Mouse (Mus musculus) thymus, adult 2 months (tissue): ENCODE data around the gene Gm42791. TPM values are rescaled to one million over a fixed set of nuclear protein-coding genes. Genes with fewer than 3 reads are reported as not detected.

Source experiments
- DNase-seq: peaks from one replicate; pipeline ENCODE4 v3.0.0; 2021
- H3K27ac ChIP-seq: fragments of 200-500 bp; 2 replicates; pipeline ENCODE4 v1.5.1; 2012; ENCODE audit warnings: low read length, control low read depth; ENCODE audit not compliant: control insufficient read depth, insufficient read depth
- H3K27me3 ChIP-seq: fragments of 200-500 bp; 2 replicates; pipeline ENCODE4 v1.6.1; 2012; ENCODE audit warnings: mild to moderate bottlenecking, low read length, moderate library complexity, mixed read lengths; ENCODE audit not compliant: control insufficient read depth, insufficient read depth
- H3K36me3 ChIP-seq: fragments of 200-500 bp; 2 replicates; pipeline ENCODE4 v1.6.1; 2012; ENCODE audit warnings: mild to moderate bottlenecking, low read length, moderate library complexity; ENCODE audit not compliant: control insufficient read depth, insufficient read depth
- H3K4me1 ChIP-seq: fragments of 200-500 bp; replicated peaks from 2 replicates; pipeline ENCODE4 v1.6.1; 2012; ENCODE audit warnings: low read length; ENCODE audit not compliant: control insufficient read depth, insufficient read depth
- H3K4me3 ChIP-seq: fragments of 200-500 bp; 2 replicates; pipeline ENCODE4 v1.5.1; 2012; ENCODE audit warnings: mild to moderate bottlenecking, low read length, control low read depth, moderate library complexity; ENCODE audit not compliant: control insufficient read depth, insufficient read depth
- CTCF ChIP-seq: fragments of 200-500 bp; IDR thresholded peaks from 2 replicates; pipeline ENCODE4 v1.5.1; 2012; ENCODE audit warnings: mild to moderate bottlenecking, control low read depth, low read length, moderate library complexity, borderline replicate concordance; ENCODE audit not compliant: control insufficient read depth, poor library complexity, insufficient read depth; ENCODE audit errors: extremely low read depth
- POLR2A ChIP-seq: fragments of 200-500 bp; IDR thresholded peaks from 2 replicates; pipeline ENCODE4 v1.6.1; 2012; ENCODE audit warnings: mild to moderate bottlenecking, low read length, control low read depth, moderate library complexity; ENCODE audit not compliant: control insufficient read depth, poor library complexity, insufficient read depth; ENCODE audit errors: extremely low read depth
- whole genome bisulfite sequencing: fragments of 180-500 bp; shearing (Covaris S2); methylation state at CpG from one replicate; pipeline ENCODE4 v1.1.7; 2018; 5-methylcytosine and 5-hydroxymethylcytosine counted together
- polyA plus RNA-seq: library from polyadenylated mRNA; depleted of rRNA; stranded (reverse); fragments of >200 nt; gene quantifications from 2 replicates; pipeline ENCODE4 v1.2.3, GENCODE M21; 2012

Gene Gm42791
- polyA plus RNA-seq, 1 experiment, result not detected

DNA sequence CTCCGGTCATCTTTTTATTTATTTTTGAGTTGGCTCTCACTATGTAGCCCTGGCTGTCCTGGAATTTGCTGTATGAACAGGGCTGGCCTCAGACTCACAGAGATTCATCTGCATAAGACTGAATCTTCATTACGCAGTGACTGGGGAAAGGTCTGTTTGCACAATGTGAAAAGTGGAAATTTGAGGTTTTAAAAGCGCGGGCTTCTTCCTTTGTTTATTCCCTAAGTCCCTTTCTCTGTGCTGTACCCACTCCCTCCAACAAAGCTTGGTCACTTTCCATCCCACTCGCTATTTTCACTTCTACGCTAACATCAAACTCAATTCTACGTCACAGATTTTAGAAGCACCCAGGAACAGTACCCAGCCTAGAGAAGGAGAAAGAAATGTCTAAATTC lies 639 bp downstream of the Gm42791 start:
- no peaks in the 10 kb centered on the region for H3K27me3 ChIP-seq
- peak overlapping the region; percentile 96 for H3K27ac ChIP-seq
- H3K4me1 ChIP-seq, result peaks cover 25% of the 10 kb centered on the region
- H3K4me3 ChIP-seq, result peak overlapping the region; percentile 69
- WGBS, result 61% methylated on average over 7 of the region's 7 CpGs
- no peak for DNase-seq
- no peaks in the 10 kb centered on the region; the same call in 1 of the 2 replicates for H3K36me3 ChIP-seq
- TF ChIP-seq CTCF, result no peak
- no peak for TF ChIP-seq POLR2A

- H3K27ac ChIP-seq, result no peak overlapping the region
- 98% methylated on average over 11 of the region's 11 CpGs for WGBS
- H3K27me3 ChIP-seq, result no peaks in the 10 kb centered on the region
- no peaks in the 10 kb centered on the region; the same call in 1 of the 2 replicates for H3K36me3 ChIP-seq
- H3K4me3 ChIP-seq, result no peak overlapping the region
- no peak for TF ChIP-seq POLR2A
- DNase-seq, result no peak
- peaks cover 17% of the 10 kb centered on the region for H3K4me1 ChIP-seq
Observed at GRCm38 (mm10) chr5:148992598-148992997, 2.3 kb downstream of the Gm42791 start.

DNA sequence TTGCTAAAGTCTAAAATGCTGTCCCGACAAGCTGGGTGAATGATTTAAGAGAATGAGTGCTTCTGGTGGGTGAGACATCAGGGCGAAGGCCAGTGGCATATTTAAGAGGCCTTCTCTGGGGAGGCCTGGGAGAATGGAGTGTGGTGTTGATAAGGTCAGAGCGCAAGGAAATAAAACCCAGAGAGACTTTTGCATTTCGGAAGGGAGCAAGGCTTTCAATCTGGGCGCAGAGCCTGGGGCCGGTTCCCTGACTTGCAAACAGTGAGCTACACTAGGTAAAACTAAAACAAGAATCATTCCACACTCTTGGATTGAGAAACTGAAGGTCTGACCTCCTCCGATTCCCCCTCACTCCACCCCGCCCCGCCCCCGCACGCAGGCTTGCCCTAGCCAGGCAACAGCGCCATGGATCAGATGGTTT lies 4.0 kb downstream of the Gm42791 start:
- 95% methylated on average over 12 of the region's 12 CpGs for WGBS
- no peak for DNase-seq
- no peak overlapping the region for H3K27ac ChIP-seq

GRCm38 (mm10) chr5:148989480-148989879 lies 5.5 kb downstream of the Gm42791 start:
- H3K36me3 ChIP-seq, result no peaks in the 10 kb centered on the region; the same call in 1 of the 2 replicates
- no peaks in the 10 kb centered on the region for H3K27me3 ChIP-seq
- 96% methylated on average over 7 of the region's 7 CpGs for WGBS
- no peak overlapping the region for H3K4me3 ChIP-seq
- DNase-seq, result no peak
- peak; percentile 63; the same call in 1 of the 2 replicates for TF ChIP-seq CTCF
- TF ChIP-seq POLR2A, result no peak
- H3K4me1 ChIP-seq, result no peaks in the 10 kb centered on the region
- no peak overlapping the region for H3K27ac ChIP-seq

More for the DNA sequence above, 4.0 kb downstream of the Gm42791 start:
- H3K36me3 ChIP-seq, result no peaks in the 10 kb centered on the region; the same call in 1 of the 2 replicates
- H3K27me3 ChIP-seq, result no peaks in the 10 kb centered on the region
- peaks cover 4% of the 10 kb centered on the region; the same call in 1 of the 2 replicates for H3K4me1 ChIP-seq
- no peak for TF ChIP-seq CTCF
- no peak for TF ChIP-seq POLR2A
- no peak overlapping the region for H3K4me3 ChIP-seq

GRCm38 (mm10) chr5:148984961-148985360 lies 10.0 kb downstream of the Gm42791 start:
- 95% methylated on average over 13 of the region's 13 CpGs for WGBS
- no peak for TF ChIP-seq POLR2A
- Histone ChIP-seq H3K27me3 (no peaks in the 10 kb centered on the region), H3K27ac (no peak overlapping the region), H3K36me3 (no peaks in the 10 kb centered on the region), H3K4me1 (peaks cover 5% of the 10 kb centered on the region; the same call in 1 of the 2 replicates), H3K4me3 (no peak overlapping the region)
- DNase-seq, result no peak

GRCm38 (mm10) chr5:148983696-148984095 lies 11.3 kb downstream of the Gm42791 start:
- Histone ChIP-seq H3K27ac (no peak overlapping the region), H3K36me3 (no peaks in the 10 kb centered on the region), H3K27me3 (no peaks in the 10 kb centered on the region), H3K4me1 (peaks cover 12% of the 10 kb centered on the region), H3K4me3 (no peak overlapping the region)
- TF ChIP-seq POLR2A (no peak), CTCF (no peak)
- no peak for DNase-seq
- WGBS, result 100% methylated on average over 1 of the region's 1 CpGs

GRCm38 (mm10) chr5:148983108-148983664 lies 11.8 kb downstream of the Gm42791 start:
- H3K36me3 ChIP-seq, result no peaks in the 10 kb centered on the region
- no peak for DNase-seq
- WGBS, result 68% methylated on average over 12 of the region's 12 CpGs
- H3K4me1 ChIP-seq, result peaks cover 18% of the 10 kb centered on the region
- H3K4me3 ChIP-seq, result no peak overlapping the region
- TF ChIP-seq POLR2A, result no peak
- no peak for TF ChIP-seq CTCF
- no peaks in the 10 kb centered on the region for H3K27me3 ChIP-seq
- H3K27ac ChIP-seq, result peak overlapping the region; percentile 17; the same call in 1 of the 2 replicates
